Mouse (Mus musculus): Measurements from ENCODE around the gene Amigo3.

GRCm38 (mm10) chr9:108046582-108046981, 6.4 kb upstream of the Amigo3 start:
- no peak for TF ChIP-seq GATA1 (IDR thresholded peaks at IDR 0.05; ENCODE audit: borderline replicate concordance, low read length)
- no peak for TF ChIP-seq FLI1 (IDR thresholded peaks at IDR 0.05; ENCODE audit: low read length)

Data from megakaryocyte, embryonic 14.5 days (primary cell).